Mouse (Mus musculus): Measurements from ENCODE around the gene Hoxb9. TPM values are rescaled to one million over a fixed set of nuclear protein-coding genes. Genes with fewer than 3 reads are reported as not detected.

Gene Hoxb9
- polyA plus RNA-seq, 1 experiment from 2014 or later = not detected

DNA sequence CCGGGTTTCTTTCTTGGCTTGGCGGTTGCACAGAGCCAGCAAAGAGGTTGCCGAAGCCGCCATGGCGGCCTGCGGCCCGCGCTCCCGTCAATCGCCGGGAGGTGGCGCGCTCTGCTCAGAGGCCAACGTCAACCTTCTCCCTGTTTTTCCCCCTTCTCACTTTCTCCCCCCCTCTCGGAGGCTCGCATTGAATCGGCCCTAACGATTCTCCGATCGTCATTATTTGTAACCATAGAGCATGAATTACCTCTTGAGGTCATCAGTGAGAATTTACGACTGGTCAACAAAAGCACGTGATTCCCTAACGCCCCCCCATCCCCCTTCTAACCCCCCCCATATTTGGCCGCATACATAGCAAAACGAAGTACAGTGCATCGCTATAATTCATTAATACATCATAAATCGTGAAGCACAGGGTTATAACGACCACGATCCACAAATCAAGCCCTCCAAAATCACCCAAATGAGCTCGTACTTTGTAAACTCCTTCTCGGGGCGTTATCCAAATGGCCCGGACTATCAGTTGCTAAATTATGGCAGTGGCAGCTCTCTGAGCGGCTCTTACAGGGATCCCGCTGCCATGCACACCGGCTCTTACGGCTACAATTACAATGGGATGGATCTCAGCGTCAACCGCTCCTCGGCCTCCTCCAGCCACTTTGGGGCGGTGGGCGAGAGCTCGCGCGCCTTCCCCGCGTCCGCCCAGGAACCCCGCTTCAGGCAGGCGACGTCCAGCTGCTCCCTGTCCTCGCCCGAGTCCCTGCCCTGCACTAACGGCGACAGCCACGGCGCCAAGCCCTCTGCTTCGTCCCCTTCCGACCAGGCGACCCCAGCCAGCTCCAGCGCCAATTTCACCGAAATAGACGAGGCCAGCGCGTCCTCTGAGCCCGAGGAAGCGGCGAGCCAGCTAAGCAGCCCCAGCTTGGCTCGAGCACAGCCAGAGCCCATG, 32.2 kb downstream of the Hoxb9 start, which contains the start of gene Hoxb5:
Gene Hoxb5, plus strand, starts transcription at position 186 of the 949 bp plus-strand sequence.
- Histone ChIP-seq H3K27ac (replicated peaks in 1 of 2; ENCODE audit: control insufficient read depth in 1 of 2, insufficient read depth in 1 of 2, low read depth in 2 of 2, low read length in 2 of 2) (no peak within 1 kb of the TSS), H3K9me3 (ENCODE audit: control insufficient read depth, low read length) (no peaks in the 10 kb centered on the region), H3K4me1 (ENCODE audit: control insufficient read depth in 2 of 2, insufficient read depth in 2 of 2, low read length in 2 of 2) (peaks cover 0 to 2% of the 10 kb centered on the region in 2 experiments; a peak in 1 of 4 replicates), H3K4me2 (ENCODE audit: low read length) (peak within 1 kb of the TSS; percentile 53), H3K27me3 (ENCODE audit: control insufficient read depth, insufficient read depth, low read length) (peaks cover 100% of the 10 kb centered on the region), H3K4me3 (ENCODE audit: control insufficient read depth in 1 of 2, insufficient read depth in 1 of 2, low read depth in 1 of 2, low read length in 2 of 2) (peak within 1 kb of the TSS; percentile 0 to 16; a peak in 3 of 4 replicates), H3K36me3 (ENCODE audit: control insufficient read depth, insufficient read depth, low read length) (no peaks in the 10 kb centered on the region), H3K9ac (ENCODE audit: low read length) (no peak within 1 kb of the TSS)
- 1% methylated on average over 69 of the region's 69 CpGs for WGBS
- no peak for ATAC-seq (ENCODE audit: insufficient number of reproducible peaks, insufficient read depth, low FRiP score, low read depth)

DNA sequence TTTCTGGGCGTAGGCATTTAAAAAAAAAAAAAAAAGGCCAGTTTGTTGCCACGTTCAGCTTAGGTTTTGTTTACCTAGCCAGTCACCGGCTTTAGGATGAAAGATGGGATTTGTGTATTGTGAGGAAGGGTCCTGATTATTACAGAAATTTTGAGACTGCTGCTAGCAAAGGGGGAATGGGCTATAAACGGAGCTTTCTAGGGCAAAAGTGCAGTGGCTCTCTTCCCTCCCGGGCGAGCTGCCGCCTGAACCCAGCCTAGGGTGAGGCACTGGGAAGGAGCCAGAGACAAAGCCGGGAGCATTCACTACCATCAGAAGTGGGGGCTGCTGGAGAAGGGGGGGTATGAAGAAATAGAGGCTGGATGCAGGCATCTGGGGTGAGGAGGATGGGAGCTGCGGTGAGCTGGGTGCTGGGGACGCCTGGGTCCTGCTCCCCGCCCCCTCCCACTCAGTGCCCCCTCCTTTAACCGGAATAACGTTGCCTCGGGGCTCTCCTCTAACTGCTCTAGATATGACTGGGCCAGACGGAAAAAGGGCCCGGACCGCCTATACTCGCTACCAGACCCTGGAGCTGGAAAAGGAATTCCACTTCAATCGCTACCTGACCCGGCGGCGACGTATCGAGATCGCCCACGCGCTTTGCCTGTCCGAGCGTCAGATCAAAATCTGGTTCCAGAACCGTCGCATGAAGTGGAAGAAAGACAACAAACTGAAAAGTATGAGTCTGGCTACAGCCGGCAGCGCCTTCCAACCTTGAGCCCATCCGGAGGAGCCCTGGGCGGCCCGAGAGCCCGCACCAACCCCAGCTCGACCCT, 33.3 kb downstream of the Hoxb9 start:
- ATAC-seq (ENCODE audit: insufficient number of reproducible peaks, insufficient read depth, low FRiP score, low read depth) = no peak
- no peak overlapping the region for H3K9ac ChIP-seq (ENCODE audit: low read length)
- H3K27me3 ChIP-seq (ENCODE audit: control insufficient read depth, insufficient read depth, low read length) = peaks cover 100% of the 10 kb centered on the region
- no peak overlapping the region for H3K27ac ChIP-seq (replicated peaks in 1 of 2; ENCODE audit: control insufficient read depth in 1 of 2, insufficient read depth in 1 of 2, low read depth in 2 of 2, low read length in 2 of 2)
- H3K36me3 ChIP-seq (ENCODE audit: control insufficient read depth, insufficient read depth, low read length) = no peaks in the 10 kb centered on the region
- no peak overlapping the region for H3K4me3 ChIP-seq (ENCODE audit: control insufficient read depth in 1 of 2, insufficient read depth in 1 of 2, low read depth in 1 of 2, low read length in 2 of 2)
- H3K4me1 ChIP-seq (ENCODE audit: control insufficient read depth in 2 of 2, insufficient read depth in 2 of 2, low read length in 2 of 2) = no peaks in the 10 kb centered on the region; a peak in 1 of 4 replicates
- WGBS = 2% methylated on average over 38 of the region's 38 CpGs
- H3K4me2 ChIP-seq (ENCODE audit: low read length) = peak overlapping the region; percentile 53; the same call in 1 of the 2 replicates
- H3K9me3 ChIP-seq (ENCODE audit: control insufficient read depth, low read length) = no peaks in the 10 kb centered on the region

DNA sequence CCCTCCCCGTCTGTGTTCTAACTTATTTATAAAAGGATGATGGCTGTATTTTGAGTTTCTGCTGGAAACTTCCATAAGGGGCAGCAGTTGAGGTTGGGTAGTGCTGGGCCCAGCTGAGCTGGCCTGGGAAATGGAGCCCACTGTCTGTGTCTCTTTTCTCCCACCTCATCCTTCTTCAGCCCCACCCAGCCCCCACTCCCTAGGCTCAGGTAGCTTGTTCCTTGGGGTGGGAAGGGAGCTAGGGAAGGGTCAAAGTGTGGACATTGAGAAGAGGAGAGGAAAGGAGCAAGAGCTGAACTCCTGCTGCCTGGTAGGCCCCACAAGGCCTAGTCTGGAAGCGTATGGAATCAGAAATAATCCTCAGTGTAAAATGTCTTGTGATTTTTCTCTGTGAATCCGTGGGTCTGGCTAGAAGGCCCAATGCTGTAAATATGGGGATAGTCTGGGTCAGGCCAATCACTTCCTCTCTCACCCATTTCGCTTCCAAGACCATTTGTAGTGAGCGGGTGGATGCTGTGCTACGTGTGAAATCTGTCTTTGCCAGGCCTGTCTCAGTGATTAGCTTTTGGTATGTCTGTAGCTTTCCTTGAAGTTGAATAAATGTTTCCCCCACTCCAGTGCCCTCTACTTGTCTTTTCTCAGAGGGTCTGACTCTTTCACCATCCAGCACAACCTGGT, 34.4 kb downstream of the Hoxb9 start:
- no peaks in the 10 kb centered on the region for H3K9me3 ChIP-seq (ENCODE audit: control insufficient read depth, low read length)
- 55% methylated on average over 6 of the region's 6 CpGs for WGBS
- H3K9ac ChIP-seq (ENCODE audit: low read length) = no peak overlapping the region
- no peaks in the 10 kb centered on the region for H3K36me3 ChIP-seq (ENCODE audit: control insufficient read depth, insufficient read depth, low read length)
- no peaks in the 10 kb centered on the region for H3K4me1 ChIP-seq (ENCODE audit: control insufficient read depth in 2 of 2, insufficient read depth in 2 of 2, low read length in 2 of 2)
- no peak for ATAC-seq (ENCODE audit: insufficient number of reproducible peaks, insufficient read depth, low FRiP score, low read depth)
- no peak overlapping the region for H3K4me3 ChIP-seq (ENCODE audit: control insufficient read depth in 1 of 2, insufficient read depth in 1 of 2, low read depth in 1 of 2, low read length in 2 of 2)
- no peak overlapping the region for H3K27ac ChIP-seq (replicated peaks in 1 of 2; ENCODE audit: control insufficient read depth in 1 of 2, insufficient read depth in 1 of 2, low read depth in 2 of 2, low read length in 2 of 2)
- no peak overlapping the region for H3K4me2 ChIP-seq (ENCODE audit: low read length)
- H3K27me3 ChIP-seq (ENCODE audit: control insufficient read depth, insufficient read depth, low read length) = peaks cover 100% of the 10 kb centered on the region

DNA sequence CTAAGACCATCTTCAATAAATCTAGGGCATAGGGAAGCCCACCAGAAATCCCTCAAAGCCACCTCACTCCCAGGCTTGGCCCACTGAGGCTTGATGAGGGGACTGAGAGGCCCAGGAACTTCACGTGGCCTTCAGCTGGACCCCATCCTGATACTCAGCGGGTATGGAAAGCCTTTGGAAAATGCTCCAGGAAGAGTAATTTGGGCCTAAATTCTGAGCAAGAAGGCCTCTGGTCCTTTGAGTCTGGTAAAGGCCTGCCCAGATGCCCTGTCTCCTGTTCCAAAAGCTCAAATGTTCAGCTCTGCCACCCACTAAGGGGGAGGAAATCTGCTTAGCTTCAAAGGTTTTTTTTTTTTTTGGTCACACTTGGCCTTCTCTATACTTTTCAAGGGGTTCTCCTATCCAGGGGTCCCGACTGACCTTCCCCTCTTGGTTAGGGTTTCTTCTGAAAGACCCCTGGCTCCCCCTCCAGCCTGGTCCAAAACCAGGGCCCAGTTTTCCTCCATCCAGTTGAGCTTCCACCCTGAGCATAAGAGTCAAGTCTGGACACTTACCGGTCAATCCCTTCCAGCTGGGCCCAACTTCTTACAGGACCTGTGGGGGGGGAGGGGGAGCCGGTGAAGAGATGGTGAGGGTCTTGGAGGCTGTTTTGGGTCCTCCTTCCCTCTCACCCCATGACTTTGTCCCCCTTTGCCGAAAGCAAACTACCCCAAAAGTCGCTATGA, 35.1 kb downstream of the Hoxb9 start:
- no peak overlapping the region for H3K27ac ChIP-seq (replicated peaks in 1 of 2; ENCODE audit: control insufficient read depth in 1 of 2, insufficient read depth in 1 of 2, low read depth in 2 of 2, low read length in 2 of 2)
- no peak overlapping the region for H3K4me2 ChIP-seq (ENCODE audit: low read length)
- no peaks in the 10 kb centered on the region for H3K36me3 ChIP-seq (ENCODE audit: control insufficient read depth, insufficient read depth, low read length)
- H3K4me3 ChIP-seq (ENCODE audit: control insufficient read depth in 1 of 2, insufficient read depth in 1 of 2, low read depth in 1 of 2, low read length in 2 of 2) = no peak overlapping the region
- no peak overlapping the region for H3K9ac ChIP-seq (ENCODE audit: low read length)
- H3K9me3 ChIP-seq (ENCODE audit: control insufficient read depth, low read length) = no peaks in the 10 kb centered on the region
- ATAC-seq (ENCODE audit: insufficient number of reproducible peaks, insufficient read depth, low FRiP score, low read depth) = no peak
- 22% methylated on average over 7 of the region's 7 CpGs for WGBS
- H3K4me1 ChIP-seq (ENCODE audit: control insufficient read depth in 2 of 2, insufficient read depth in 2 of 2, low read length in 2 of 2) = no peaks in the 10 kb centered on the region
- H3K27me3 ChIP-seq (ENCODE audit: control insufficient read depth, insufficient read depth, low read length) = peaks cover 100% of the 10 kb centered on the region

DNA sequence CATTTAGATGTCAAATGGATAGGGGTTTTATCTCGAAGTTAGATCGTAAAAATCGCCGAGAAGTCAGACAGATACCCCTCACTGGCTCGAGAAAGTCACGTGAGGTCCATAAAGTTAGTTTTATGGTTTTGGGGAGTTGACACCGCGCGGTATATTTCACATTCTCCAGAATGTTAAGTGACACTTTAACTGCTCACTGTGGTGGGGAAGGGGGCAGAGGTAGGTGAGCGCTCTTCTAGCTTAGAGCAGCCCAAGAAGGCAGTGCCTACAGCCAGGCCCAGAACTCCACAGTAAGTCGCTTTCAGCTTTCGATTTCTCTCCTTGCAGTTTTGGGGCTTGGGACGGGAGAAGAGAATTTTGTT, 35.6 kb downstream of the Hoxb9 start:
- no peak for ATAC-seq (ENCODE audit: insufficient number of reproducible peaks, insufficient read depth, low FRiP score, low read depth)
- no peak overlapping the region for H3K4me3 ChIP-seq (ENCODE audit: control insufficient read depth in 1 of 2, insufficient read depth in 1 of 2, low read depth in 1 of 2, low read length in 2 of 2)
- WGBS = 13% methylated on average over 13 of the region's 13 CpGs
- no peaks in the 10 kb centered on the region for H3K9me3 ChIP-seq (ENCODE audit: control insufficient read depth, low read length)
- peaks cover 100% of the 10 kb centered on the region for H3K27me3 ChIP-seq (ENCODE audit: control insufficient read depth, insufficient read depth, low read length)
- H3K9ac ChIP-seq (ENCODE audit: low read length) = no peak overlapping the region
- no peaks in the 10 kb centered on the region for H3K36me3 ChIP-seq (ENCODE audit: control insufficient read depth, insufficient read depth, low read length)
- no peak overlapping the region for H3K27ac ChIP-seq (replicated peaks in 1 of 2; ENCODE audit: control insufficient read depth in 1 of 2, insufficient read depth in 1 of 2, low read depth in 2 of 2, low read length in 2 of 2)
- no peaks in the 10 kb centered on the region for H3K4me1 ChIP-seq (ENCODE audit: control insufficient read depth in 2 of 2, insufficient read depth in 2 of 2, low read length in 2 of 2)
- no peak overlapping the region for H3K4me2 ChIP-seq (ENCODE audit: low read length)

DNA sequence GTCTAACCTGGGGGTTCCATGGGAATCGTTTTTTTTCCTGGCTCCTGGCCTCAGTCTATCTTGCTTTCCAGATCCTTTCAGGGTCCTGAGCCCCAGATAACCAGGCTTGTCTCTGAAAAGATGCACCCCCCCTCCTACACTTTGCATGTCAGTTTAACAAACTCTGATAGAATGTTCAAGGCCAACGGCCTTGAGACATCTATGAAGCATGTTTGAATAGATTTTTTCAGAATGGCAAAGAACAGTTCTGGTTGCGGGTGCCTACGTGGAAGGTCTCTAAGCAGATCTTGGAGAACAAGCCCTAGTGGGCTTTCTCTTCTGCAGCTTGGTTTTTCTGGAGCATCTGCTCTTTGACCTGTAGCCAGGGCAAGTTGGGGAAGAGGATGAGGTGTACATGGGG, 37.5 kb downstream of the Hoxb9 start:
- no peak for ATAC-seq (ENCODE audit: insufficient number of reproducible peaks, insufficient read depth, low FRiP score, low read depth)
- no peaks in the 10 kb centered on the region for H3K36me3 ChIP-seq (ENCODE audit: control insufficient read depth, insufficient read depth, low read length)
- H3K27ac ChIP-seq (replicated peaks in 1 of 2; ENCODE audit: control insufficient read depth in 1 of 2, insufficient read depth in 1 of 2, low read depth in 2 of 2, low read length in 2 of 2) = no peak overlapping the region
- H3K4me3 ChIP-seq (ENCODE audit: control insufficient read depth in 1 of 2, insufficient read depth in 1 of 2, low read depth in 1 of 2, low read length in 2 of 2) = no peak overlapping the region
- H3K9me3 ChIP-seq (ENCODE audit: control insufficient read depth, low read length) = no peaks in the 10 kb centered on the region
- no peak overlapping the region for H3K9ac ChIP-seq (ENCODE audit: low read length)
- H3K4me1 ChIP-seq (ENCODE audit: control insufficient read depth in 2 of 2, insufficient read depth in 2 of 2, low read length in 2 of 2) = no peaks in the 10 kb centered on the region
- no peak overlapping the region for H3K4me2 ChIP-seq (ENCODE audit: low read length)
- WGBS = 21% methylated on average over 4 of the region's 4 CpGs
- H3K27me3 ChIP-seq (ENCODE audit: control insufficient read depth, insufficient read depth, low read length) = peaks cover 100% of the 10 kb centered on the region

DNA sequence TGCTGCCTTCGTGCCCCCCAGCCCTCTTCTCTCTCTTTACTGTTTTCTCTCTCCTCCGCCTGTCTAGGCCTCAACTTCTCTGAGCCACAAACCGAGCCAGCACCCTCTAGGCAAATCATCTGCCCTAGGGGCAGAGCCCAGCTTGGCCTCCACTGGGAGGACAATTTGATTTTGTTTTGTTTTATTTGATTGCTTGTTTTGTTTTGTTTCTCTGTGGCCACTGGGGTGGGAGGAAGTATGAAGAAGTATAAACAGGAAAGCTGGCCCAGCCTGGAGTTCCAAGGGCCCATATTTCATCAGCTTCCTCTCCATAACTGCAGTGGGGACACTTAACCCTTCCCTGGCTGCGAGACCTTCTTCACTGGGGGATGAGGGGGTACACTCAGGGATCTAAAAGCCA, 38.0 kb downstream of the Hoxb9 start:
- H3K9me3 ChIP-seq (ENCODE audit: control insufficient read depth, low read length) = no peaks in the 10 kb centered on the region
- H3K27ac ChIP-seq (replicated peaks in 1 of 2; ENCODE audit: control insufficient read depth in 1 of 2, insufficient read depth in 1 of 2, low read depth in 2 of 2, low read length in 2 of 2) = no peak overlapping the region
- ATAC-seq (ENCODE audit: insufficient number of reproducible peaks, insufficient read depth, low FRiP score, low read depth) = no peak
- no peaks in the 10 kb centered on the region for H3K4me1 ChIP-seq (ENCODE audit: control insufficient read depth in 2 of 2, insufficient read depth in 2 of 2, low read length in 2 of 2)
- H3K9ac ChIP-seq (ENCODE audit: low read length) = no peak overlapping the region
- H3K36me3 ChIP-seq (ENCODE audit: control insufficient read depth, insufficient read depth, low read length) = no peaks in the 10 kb centered on the region
- H3K4me3 ChIP-seq (ENCODE audit: control insufficient read depth in 1 of 2, insufficient read depth in 1 of 2, low read depth in 1 of 2, low read length in 2 of 2) = no peak overlapping the region
- peaks cover 100% of the 10 kb centered on the region for H3K27me3 ChIP-seq (ENCODE audit: control insufficient read depth, insufficient read depth, low read length)
- no peak overlapping the region for H3K4me2 ChIP-seq (ENCODE audit: low read length)
- 22% methylated on average over 4 of the region's 4 CpGs for WGBS

Measured in heart, embryonic 14.5 days (tissue).